Mouse (Mus musculus): ENCODE measurements around the gene Tmed2. TPM values are rescaled to one million over a fixed set of nuclear protein-coding genes. Genes with fewer than 3 reads are reported as not detected.
"Not testable (repeated sequence)": the region's sequence is repeated elsewhere in the genome, so short reads cannot be mapped to it uniquely, and the experiment has no call there.

Tmed2 gene
- polyA plus RNA-seq, 1 experiment from 2014 or later = 550 TPM

DNA sequence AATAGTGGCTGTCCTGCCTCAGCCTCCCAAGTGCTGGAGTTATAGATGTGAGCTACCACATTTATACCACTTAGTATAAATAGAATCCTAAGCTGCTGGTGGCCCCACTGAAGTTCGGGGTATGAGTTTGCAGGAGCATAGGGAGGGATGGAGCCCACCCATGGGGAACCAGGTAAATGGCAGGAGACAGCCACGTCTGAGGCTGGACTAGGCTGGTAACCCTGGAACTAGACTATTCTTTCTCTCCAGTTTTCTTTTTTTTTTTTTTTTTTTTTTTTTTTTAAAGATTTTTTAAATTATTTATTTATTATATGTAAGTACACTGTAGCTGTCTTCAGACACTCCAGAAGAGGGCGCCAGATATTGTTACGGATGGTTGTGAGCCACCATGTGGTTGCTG lies 40.5 kb upstream of the Tmed2 start:
- peaks cover 46% of the 10 kb centered on the region for H3K36me3 ChIP-seq (ENCODE audit: control insufficient read depth, insufficient read depth, low read length)
- H3K9ac ChIP-seq (ENCODE audit: low read length); H3K4me1 ChIP-seq (replicated peaks; ENCODE audit: control insufficient read depth, insufficient read depth, low read length); H3K27me3 ChIP-seq (replicated peaks; ENCODE audit: control insufficient read depth, insufficient read depth, low read length); H3K4me3 ChIP-seq (ENCODE audit: low read depth, low read length); DNase-seq (ENCODE audit: low spot score); H3K9me3 ChIP-seq (ENCODE audit: control insufficient read depth, low read length); H3K27ac ChIP-seq (ENCODE audit: low read depth); ATAC-seq (replicated peaks; ENCODE audit: low FRiP score, low TSS enrichment, low read depth); H3K4me2 ChIP-seq (ENCODE audit: low read length): not testable (repeated sequence)
- 85% methylated on average over 2 of the region's 4 CpGs for WGBS

DNA sequence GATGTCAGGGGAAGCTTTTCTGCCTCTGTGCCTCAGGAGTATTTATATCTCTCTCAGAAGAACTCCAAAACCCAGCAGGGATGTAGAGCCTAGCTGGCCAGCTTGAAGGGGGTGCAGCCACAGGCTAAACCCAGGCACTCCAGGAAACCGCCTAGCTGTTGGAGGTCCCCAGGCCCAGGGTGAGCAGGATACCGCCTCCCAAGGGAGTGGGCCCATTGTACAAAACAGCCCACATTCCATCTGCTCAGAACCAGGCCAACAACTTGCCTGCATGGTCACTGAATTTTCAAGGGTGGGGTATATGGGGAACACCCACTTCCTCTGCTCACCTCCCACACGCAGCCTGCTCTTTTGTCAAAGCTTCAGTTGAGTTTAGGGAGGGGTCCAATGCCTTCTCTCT lies 39.9 kb upstream of the Tmed2 start:
- no peaks in the 10 kb centered on the region for H3K4me1 ChIP-seq (replicated peaks; ENCODE audit: control insufficient read depth, insufficient read depth, low read length)
- no peaks in the 10 kb centered on the region for H3K9me3 ChIP-seq (ENCODE audit: control insufficient read depth, low read length)
- H3K4me3 ChIP-seq (ENCODE audit: low read depth, low read length) = no peak overlapping the region
- 99% methylated on average over 3 of the region's 3 CpGs for WGBS
- DNase-seq (ENCODE audit: low spot score) (no peak), ATAC-seq (replicated peaks; ENCODE audit: low FRiP score, low TSS enrichment, low read depth) (0 out of 2 replicates have a peak, but pooled peaks have one; percentile 13)
- no peak overlapping the region for H3K27ac ChIP-seq (ENCODE audit: low read depth)
- H3K4me2 ChIP-seq (ENCODE audit: low read length) = no peak overlapping the region
- peaks cover 41% of the 10 kb centered on the region for H3K36me3 ChIP-seq (ENCODE audit: control insufficient read depth, insufficient read depth, low read length)
- no peak overlapping the region for H3K9ac ChIP-seq (ENCODE audit: low read length)
- H3K27me3 ChIP-seq (replicated peaks; ENCODE audit: control insufficient read depth, insufficient read depth, low read length) = no peaks in the 10 kb centered on the region

DNA sequence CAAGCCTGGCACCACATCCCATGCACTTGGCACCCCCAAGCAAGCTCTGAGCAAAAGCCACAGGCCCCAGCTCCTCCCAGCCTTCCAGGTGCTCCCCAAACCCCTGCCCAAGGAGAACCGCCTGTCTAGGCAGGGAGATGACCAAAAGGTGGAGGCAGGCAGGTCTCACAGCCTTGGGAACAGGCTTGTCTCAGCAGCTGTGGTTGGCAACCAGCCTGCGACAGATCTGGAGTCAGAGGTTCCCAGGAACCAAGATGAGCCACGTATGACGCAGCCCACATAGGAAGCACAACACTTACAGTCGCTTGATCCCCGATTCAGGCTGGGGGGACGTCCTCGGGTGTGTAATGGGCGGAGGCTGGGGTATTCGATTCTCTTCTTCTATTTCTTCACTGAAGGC lies 39.0 kb upstream of the Tmed2 start:
- WGBS = 91% methylated on average over 10 of the region's 10 CpGs
- no peaks in the 10 kb centered on the region; the same call in 1 of the 2 replicates for H3K4me1 ChIP-seq (replicated peaks; ENCODE audit: control insufficient read depth, insufficient read depth, low read length)
- no peak overlapping the region for H3K9ac ChIP-seq (ENCODE audit: low read length)
- no peak overlapping the region for H3K27ac ChIP-seq (ENCODE audit: low read depth)
- DNase-seq (ENCODE audit: low spot score) (no peak), ATAC-seq (replicated peaks; ENCODE audit: low FRiP score, low TSS enrichment, low read depth) (no peak)
- no peaks in the 10 kb centered on the region for H3K9me3 ChIP-seq (ENCODE audit: control insufficient read depth, low read length)
- no peak overlapping the region for H3K4me2 ChIP-seq (ENCODE audit: low read length)
- peaks cover 36% of the 10 kb centered on the region for H3K36me3 ChIP-seq (ENCODE audit: control insufficient read depth, insufficient read depth, low read length)
- H3K4me3 ChIP-seq (ENCODE audit: low read depth, low read length) = no peak overlapping the region
- no peaks in the 10 kb centered on the region for H3K27me3 ChIP-seq (replicated peaks; ENCODE audit: control insufficient read depth, insufficient read depth, low read length)

DNA sequence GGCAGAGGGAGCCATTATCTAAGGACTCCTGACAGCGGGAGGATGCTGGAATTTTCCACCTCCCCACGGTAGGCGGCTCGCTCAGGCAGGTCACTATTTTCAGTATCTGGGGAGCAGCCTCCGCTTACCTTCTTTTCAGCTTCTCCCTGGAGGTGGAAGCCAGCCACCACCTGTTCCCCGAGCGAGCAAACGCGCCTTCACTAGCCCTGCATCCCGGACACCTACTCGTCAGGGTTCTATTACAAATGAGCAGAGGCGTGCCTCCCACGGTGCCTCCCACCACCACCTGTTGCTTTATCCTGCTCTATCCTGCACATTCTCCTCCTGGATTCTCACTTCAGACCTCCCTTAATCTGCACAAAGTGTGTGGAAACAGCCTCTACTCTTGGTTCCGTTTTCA lies 36.8 kb upstream of the Tmed2 start:
- WGBS = 65% methylated on average over 14 of the region's 14 CpGs
- no peaks in the 10 kb centered on the region for H3K27me3 ChIP-seq (replicated peaks; ENCODE audit: control insufficient read depth, insufficient read depth, low read length)
- DNase-seq (ENCODE audit: low spot score) (no peak), ATAC-seq (replicated peaks; ENCODE audit: low FRiP score, low TSS enrichment, low read depth) (no peak)
- no peak overlapping the region for H3K9ac ChIP-seq (ENCODE audit: low read length)
- H3K4me3 ChIP-seq (ENCODE audit: low read depth, low read length) = no peak overlapping the region
- H3K4me1 ChIP-seq (replicated peaks; ENCODE audit: control insufficient read depth, insufficient read depth, low read length) = no peaks in the 10 kb centered on the region; the same call in 1 of the 2 replicates
- H3K4me2 ChIP-seq (ENCODE audit: low read length) = no peak overlapping the region
- no peaks in the 10 kb centered on the region for H3K9me3 ChIP-seq (ENCODE audit: control insufficient read depth, low read length)
- peaks cover 44% of the 10 kb centered on the region for H3K36me3 ChIP-seq (ENCODE audit: control insufficient read depth, insufficient read depth, low read length)
- H3K27ac ChIP-seq (ENCODE audit: low read depth) = no peak overlapping the region

DNA sequence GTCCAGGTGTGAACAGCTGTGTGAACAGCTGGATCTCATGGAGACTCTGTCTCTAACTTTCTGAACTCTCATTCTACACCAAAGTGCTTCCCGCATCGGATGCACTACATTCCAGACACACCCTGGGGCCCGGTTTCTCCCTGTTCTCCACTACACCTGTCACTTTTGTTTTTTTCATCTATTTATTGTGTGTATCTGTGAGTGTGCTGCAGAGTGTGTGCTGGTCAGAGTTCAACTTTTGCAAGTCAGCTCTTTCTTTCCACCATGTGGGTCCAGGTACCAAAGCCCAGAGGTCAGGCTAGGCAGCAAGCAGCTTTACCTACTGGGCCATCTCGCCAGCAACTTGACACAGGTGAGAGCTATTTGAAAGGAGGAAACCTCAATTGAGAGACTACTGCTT lies 35.3 kb upstream of the Tmed2 start:
- DNase-seq (ENCODE audit: low spot score) (no peak), ATAC-seq (replicated peaks; ENCODE audit: low FRiP score, low TSS enrichment, low read depth) (no peak)
- Histone ChIP-seq H3K9me3 (ENCODE audit: control insufficient read depth, low read length) (no peaks in the 10 kb centered on the region), H3K4me1 (replicated peaks; ENCODE audit: control insufficient read depth, insufficient read depth, low read length) (peaks cover 4% of the 10 kb centered on the region; the same call in 1 of the 2 replicates), H3K9ac (ENCODE audit: low read length) (no peak overlapping the region), H3K36me3 (ENCODE audit: control insufficient read depth, insufficient read depth, low read length) (peaks cover 46% of the 10 kb centered on the region), H3K27me3 (replicated peaks; ENCODE audit: control insufficient read depth, insufficient read depth, low read length) (no peaks in the 10 kb centered on the region), H3K4me2 (ENCODE audit: low read length) (no peak overlapping the region), H3K4me3 (ENCODE audit: low read depth, low read length) (no peak overlapping the region), H3K27ac (ENCODE audit: low read depth) (no peak overlapping the region)
- WGBS = 71% methylated on average over 4 of the region's 4 CpGs

DNA sequence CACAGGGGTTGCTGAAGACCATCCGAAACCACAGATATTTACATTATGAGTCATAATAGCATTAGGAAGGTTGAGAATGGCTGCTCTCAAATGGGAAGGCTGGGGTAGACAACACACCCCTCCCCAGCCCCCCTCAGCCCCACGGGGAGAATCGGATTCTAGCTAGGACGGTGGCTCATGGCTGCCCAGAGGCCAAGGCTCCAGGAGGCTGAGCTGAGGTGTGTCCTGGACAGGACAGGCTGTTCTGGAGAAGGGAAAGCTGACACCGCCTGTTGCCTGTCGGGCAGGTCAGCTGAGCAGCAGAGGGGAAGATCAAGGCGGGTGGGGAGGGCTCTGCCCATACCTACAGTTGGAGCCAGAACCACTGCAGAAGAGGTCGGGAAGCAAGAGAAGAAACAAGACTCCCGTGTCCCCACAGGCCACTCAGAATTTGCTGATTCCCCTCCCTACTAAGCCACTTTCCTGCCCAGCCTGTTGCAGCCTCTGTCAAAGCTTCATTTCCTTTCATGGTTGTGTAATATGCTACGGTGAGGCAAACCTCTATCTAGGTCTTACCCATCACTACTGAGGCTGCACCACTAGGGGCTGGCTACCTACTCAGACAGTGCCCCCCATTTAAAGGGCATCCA lies 33.6 kb upstream of the Tmed2 start:
- Histone ChIP-seq H3K27ac (ENCODE audit: low read depth) (no peak overlapping the region), H3K4me2 (ENCODE audit: low read length) (no peak overlapping the region), H3K9me3 (ENCODE audit: control insufficient read depth, low read length) (no peaks in the 10 kb centered on the region), H3K9ac (ENCODE audit: low read length) (no peak overlapping the region; the same call in 1 of the 2 replicates), H3K36me3 (ENCODE audit: control insufficient read depth, insufficient read depth, low read length) (peaks cover 42% of the 10 kb centered on the region), H3K27me3 (replicated peaks; ENCODE audit: control insufficient read depth, insufficient read depth, low read length) (no peaks in the 10 kb centered on the region), H3K4me3 (ENCODE audit: low read depth, low read length) (no peak overlapping the region), H3K4me1 (replicated peaks; ENCODE audit: control insufficient read depth, insufficient read depth, low read length) (peaks cover 4% of the 10 kb centered on the region; the same call in 1 of the 2 replicates)
- WGBS = 40% methylated on average over 10 of the region's 10 CpGs
- ATAC-seq (replicated peaks; ENCODE audit: low FRiP score, low TSS enrichment, low read depth) (no peak), DNase-seq (ENCODE audit: low spot score) (no peak)

DNA sequence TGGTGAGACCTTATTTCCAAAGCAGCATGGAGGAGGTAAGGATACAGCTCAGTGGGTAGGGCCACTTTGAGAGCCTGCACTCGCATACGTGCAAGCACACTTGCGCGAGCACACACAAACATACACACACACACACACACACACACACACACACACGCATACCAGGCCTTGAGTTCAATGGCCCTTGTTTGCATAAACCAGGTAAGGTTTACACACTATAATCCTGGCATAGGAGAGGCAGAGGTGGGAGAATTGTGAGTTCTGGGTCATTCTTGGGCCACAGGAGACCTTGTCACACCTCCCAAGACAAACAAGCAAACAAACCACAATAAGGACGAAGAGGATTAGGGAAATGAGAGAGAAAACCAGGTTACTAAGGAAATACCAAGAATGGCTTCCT lies 31.3 kb upstream of the Tmed2 start:
- no peak for DNase-seq (ENCODE audit: low spot score)
- Histone ChIP-seq H3K27me3 (replicated peaks; ENCODE audit: control insufficient read depth, insufficient read depth, low read length) (no peaks in the 10 kb centered on the region), H3K4me2 (ENCODE audit: low read length) (no peak overlapping the region), H3K9ac (ENCODE audit: low read length) (no peak overlapping the region), H3K4me1 (replicated peaks; ENCODE audit: control insufficient read depth, insufficient read depth, low read length) (peaks cover 4% of the 10 kb centered on the region; the same call in 1 of the 2 replicates), H3K36me3 (ENCODE audit: control insufficient read depth, insufficient read depth, low read length) (peaks cover 41% of the 10 kb centered on the region), H3K9me3 (ENCODE audit: control insufficient read depth, low read length) (no peaks in the 10 kb centered on the region), H3K4me3 (ENCODE audit: low read depth, low read length) (no peak overlapping the region), H3K27ac (ENCODE audit: low read depth) (no peak overlapping the region)
- ATAC-seq (replicated peaks; ENCODE audit: low FRiP score, low TSS enrichment, low read depth) = no peak
- 76% methylated on average over 6 of the region's 6 CpGs for WGBS

DNA sequence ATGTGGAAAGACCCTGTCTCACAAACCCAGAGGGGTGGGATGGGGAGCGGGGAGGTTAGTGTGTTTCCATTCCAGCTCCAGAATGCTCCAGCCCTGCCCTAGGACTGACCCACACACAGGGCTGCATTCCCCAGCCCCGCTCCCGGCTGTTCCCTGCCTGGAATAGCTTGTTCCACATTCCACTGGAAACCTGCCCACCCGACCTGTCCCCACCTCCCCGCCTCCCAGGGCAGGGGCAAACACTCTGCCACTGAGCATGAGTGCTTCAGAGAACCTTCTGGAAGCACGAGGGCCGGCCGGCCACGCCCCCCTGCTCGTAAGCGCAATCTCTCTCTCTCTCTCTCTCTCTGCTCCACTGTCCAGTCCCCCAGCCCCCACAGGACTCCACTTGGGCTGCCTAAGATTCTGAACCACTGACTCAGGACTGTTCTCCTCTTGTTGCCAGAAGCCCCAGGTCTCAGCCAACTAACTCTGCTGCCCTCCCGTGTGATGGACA lies 30.7 kb upstream of the Tmed2 start:
- 65% methylated on average over 12 of the region's 12 CpGs for WGBS
- Histone ChIP-seq H3K9ac (ENCODE audit: low read length) (no peak overlapping the region), H3K4me1 (replicated peaks; ENCODE audit: control insufficient read depth, insufficient read depth, low read length) (peaks cover 4% of the 10 kb centered on the region; the same call in 1 of the 2 replicates), H3K4me3 (ENCODE audit: low read depth, low read length) (no peak overlapping the region), H3K9me3 (ENCODE audit: control insufficient read depth, low read length) (no peaks in the 10 kb centered on the region), H3K27me3 (replicated peaks; ENCODE audit: control insufficient read depth, insufficient read depth, low read length) (no peaks in the 10 kb centered on the region), H3K4me2 (ENCODE audit: low read length) (no peak overlapping the region), H3K36me3 (ENCODE audit: control insufficient read depth, insufficient read depth, low read length) (peaks cover 44% of the 10 kb centered on the region), H3K27ac (ENCODE audit: low read depth) (no peak overlapping the region)
- no peak for DNase-seq (ENCODE audit: low spot score)
- no peak for ATAC-seq (replicated peaks; ENCODE audit: low FRiP score, low TSS enrichment, low read depth)

DNA sequence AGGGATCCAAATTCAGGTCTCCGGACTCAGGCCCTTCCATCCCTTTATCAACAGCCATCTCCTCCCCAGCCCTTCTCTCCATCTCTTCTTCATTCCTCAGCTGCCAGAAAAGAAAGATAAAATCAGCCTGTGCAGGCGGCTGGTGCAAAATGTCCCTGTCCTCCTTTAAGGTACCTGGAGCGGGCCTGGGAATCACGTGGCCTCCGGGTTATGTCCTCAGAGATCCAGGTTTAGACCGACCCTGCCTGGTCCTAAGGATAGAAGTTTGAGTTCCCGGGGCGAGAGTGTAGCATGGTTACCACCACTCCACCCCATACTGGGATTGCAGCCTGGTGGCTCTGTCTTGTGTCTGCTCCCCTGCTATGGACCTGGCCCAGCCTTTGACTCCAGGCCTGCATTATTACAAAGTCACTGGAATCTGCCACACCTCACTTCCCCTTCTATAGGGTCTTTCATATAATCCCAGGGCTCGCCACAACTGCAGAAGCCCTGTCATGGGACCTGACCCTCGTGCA lies 29.9 kb upstream of the Tmed2 start:
- no peak overlapping the region for H3K4me3 ChIP-seq (ENCODE audit: low read depth, low read length)
- ATAC-seq (replicated peaks; ENCODE audit: low FRiP score, low TSS enrichment, low read depth) (no peak), DNase-seq (ENCODE audit: low spot score) (no peak)
- no peaks in the 10 kb centered on the region for H3K9me3 ChIP-seq (ENCODE audit: control insufficient read depth, low read length)
- 89% methylated on average over 10 of the region's 10 CpGs for WGBS
- peaks cover 4% of the 10 kb centered on the region; the same call in 1 of the 2 replicates for H3K4me1 ChIP-seq (replicated peaks; ENCODE audit: control insufficient read depth, insufficient read depth, low read length)
- H3K36me3 ChIP-seq (ENCODE audit: control insufficient read depth, insufficient read depth, low read length) = peaks cover 42% of the 10 kb centered on the region
- no peak overlapping the region for H3K9ac ChIP-seq (ENCODE audit: low read length)
- no peaks in the 10 kb centered on the region for H3K27me3 ChIP-seq (replicated peaks; ENCODE audit: control insufficient read depth, insufficient read depth, low read length)
- H3K4me2 ChIP-seq (ENCODE audit: low read length) = no peak overlapping the region
- H3K27ac ChIP-seq (ENCODE audit: low read depth) = no peak overlapping the region

Data from intestine, embryonic 14.5 days (tissue).